Mouse (Mus musculus): Measurements from ENCODE around the gene Gramd4. TPM values are rescaled to one million over a fixed set of nuclear protein-coding genes. Genes with fewer than 3 reads are reported as not detected.
A peak's percentile ranks its signal among the peaks of the same experiment; 100 is the strongest.

Gramd4 gene
- polyA plus RNA-seq, 1 experiment = 20.7 TPM

DNA sequence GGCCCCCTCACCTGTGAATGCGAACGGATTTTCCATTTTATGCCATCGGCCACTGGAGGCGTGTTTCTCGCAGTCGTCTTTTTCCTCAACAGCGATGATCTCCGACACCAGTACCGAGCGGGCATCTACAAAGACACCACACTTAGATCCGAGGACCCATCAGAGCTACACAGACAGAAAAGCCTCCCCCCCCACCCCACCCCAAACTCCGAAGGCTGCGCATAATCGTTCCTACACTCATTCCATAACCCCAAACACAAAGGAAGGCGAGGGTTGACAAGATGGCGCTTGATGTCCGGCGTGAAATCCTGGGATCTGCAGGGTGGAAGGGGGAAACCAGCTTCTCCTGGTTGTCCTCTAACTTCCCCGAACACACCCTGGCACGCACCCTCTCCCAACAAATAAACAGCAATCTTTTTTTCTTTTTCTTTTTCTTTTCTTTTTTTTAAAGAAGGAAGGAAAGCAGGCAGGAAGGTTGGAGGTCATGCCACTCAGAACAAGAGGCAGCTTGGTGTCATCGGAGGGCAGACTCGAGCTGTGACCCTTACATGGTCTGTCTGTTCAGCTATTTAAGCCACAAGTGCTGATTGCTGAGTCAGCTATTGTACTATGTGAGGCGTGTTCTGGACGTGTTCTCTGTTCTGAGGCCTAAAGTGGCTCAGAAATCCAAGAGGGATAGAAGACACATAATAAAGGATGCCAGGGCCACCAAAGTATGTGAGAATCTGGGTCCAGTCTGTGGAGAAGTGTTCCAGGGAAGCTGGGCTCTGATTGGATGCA is 108.5 kb downstream of the Gramd4 start:
- no peak for TF ChIP-seq POLR2A (IDR thresholded peaks at IDR 0.05; ENCODE audit: borderline replicate concordance, control insufficient read depth, low read depth, low read length)
- no peak for TF ChIP-seq CTCF (IDR thresholded peaks at IDR 0.05; ENCODE audit: control insufficient read depth, insufficient read depth, low read length)
- Histone ChIP-seq H3K4me1 (ENCODE audit: control insufficient read depth, insufficient read depth, low read length) (peaks cover 4% of the 10 kb centered on the region; the same call in 1 of the 2 replicates), H3K27ac (ENCODE audit: control insufficient read depth, insufficient read depth, low read depth, low read length, poor library complexity) (no peak overlapping the region), H3K4me3 (replicated peaks; ENCODE audit: control insufficient read depth, low read depth, low read length) (no peak overlapping the region)
- 83% methylated on average over 24 of the region's 24 CpGs for WGBS

DNA sequence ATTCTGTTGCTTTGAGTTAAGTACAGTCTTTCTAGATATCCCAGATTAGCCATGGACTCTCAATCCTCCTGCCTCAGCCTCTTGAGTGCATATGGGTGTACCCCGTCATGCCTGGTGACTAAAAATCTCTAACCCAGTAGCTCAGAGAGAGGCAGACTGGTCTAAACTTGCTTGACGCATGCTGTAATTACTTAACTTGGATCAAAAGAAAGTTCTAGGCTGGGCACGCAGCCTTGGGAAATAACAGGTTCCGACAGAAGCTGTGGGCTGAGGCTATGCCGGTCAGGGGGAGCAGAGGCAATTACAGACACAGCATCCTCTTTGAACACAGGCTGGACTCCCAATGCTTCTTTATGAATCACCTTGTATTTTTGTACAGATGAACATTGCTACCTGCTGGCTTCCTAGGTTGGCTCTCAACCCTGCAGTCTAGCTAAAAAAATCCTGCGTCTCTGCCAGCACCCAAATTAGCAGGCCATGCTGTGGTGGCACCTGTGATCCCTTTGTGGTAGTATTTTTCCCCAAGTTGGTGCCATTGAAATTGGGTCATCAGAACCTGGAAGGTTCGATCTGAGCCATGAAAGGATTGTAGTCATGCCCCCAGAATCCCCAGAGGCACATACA is 109.6 kb downstream of the Gramd4 start:
- WGBS = 84% methylated on average over 7 of the region's 7 CpGs
- Histone ChIP-seq H3K4me3 (replicated peaks; ENCODE audit: control insufficient read depth, low read depth, low read length) (no peak overlapping the region), H3K4me1 (ENCODE audit: control insufficient read depth, insufficient read depth, low read length) (peaks cover 5% of the 10 kb centered on the region; the same call in 1 of the 2 replicates), H3K27ac (ENCODE audit: control insufficient read depth, insufficient read depth, low read depth, low read length, poor library complexity) (no peak overlapping the region)
- TF ChIP-seq POLR2A (IDR thresholded peaks at IDR 0.05; ENCODE audit: borderline replicate concordance, control insufficient read depth, low read depth, low read length) (no peak), CTCF (IDR thresholded peaks at IDR 0.05; ENCODE audit: control insufficient read depth, insufficient read depth, low read length) (no peak)

DNA sequence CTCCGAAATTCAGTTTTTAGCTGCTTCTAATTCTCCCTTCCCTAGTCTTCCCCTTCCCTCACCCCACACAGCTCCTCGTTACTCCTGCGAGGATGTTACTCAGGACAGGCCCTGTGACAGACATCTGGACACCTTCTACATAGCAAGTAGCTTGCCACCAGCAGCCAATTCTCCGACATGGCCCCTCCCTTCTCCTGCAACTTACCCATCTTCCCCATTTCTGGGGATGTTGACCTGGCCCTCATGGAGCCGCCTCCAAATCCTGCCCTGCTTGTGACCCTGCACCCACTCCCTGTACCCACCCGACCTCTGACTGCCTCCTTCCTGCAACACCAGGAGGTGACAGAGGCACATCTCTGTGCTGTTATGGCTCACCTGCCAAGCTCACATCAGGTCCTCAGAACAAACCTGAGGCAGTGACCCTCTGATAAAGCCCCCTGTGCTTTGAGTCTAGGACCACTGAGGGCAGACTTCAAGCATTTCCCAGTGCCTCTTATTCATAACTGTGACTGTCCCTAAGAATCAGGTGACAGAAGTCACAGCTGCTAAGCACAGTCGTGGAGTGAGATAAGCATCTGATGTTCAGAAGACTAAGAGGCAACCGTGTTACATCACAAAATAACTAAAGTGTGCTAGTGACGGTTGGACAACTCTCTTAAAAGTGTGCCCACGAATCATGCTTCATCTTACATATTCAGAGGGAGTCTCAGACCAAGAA is 110.5 kb downstream of the Gramd4 start:
- H3K4me3 ChIP-seq (replicated peaks; ENCODE audit: control insufficient read depth, low read depth, low read length) = no peak overlapping the region

DNA sequence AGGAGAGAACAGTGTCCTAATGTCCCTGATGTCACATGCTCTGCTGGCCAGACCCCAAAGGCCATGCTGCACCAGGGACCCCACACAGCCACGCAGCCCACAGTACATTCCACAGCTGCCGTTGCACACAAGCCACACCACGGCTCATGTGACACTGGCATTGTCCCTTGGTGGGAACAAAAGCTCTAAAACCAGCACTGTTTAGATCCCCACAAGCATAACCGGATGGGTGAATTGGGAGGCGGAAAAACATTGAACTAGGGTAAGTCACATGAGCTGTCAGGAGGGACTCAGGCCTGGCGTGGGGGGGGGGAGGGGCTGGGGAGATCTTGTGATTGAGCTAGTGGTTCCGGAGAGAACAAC is 111.0 kb downstream of the Gramd4 start:
- Histone ChIP-seq H3K27ac (ENCODE audit: control insufficient read depth, insufficient read depth, low read depth, low read length, poor library complexity) (no peak overlapping the region), H3K4me1 (ENCODE audit: control insufficient read depth, insufficient read depth, low read length) (peaks cover 5% of the 10 kb centered on the region; the same call in 1 of the 2 replicates), H3K4me3 (replicated peaks; ENCODE audit: control insufficient read depth, low read depth, low read length) (no peak overlapping the region)
- TF ChIP-seq POLR2A (IDR thresholded peaks at IDR 0.05; ENCODE audit: borderline replicate concordance, control insufficient read depth, low read depth, low read length) = no peak
- WGBS = 20% methylated on average over 7 of the region's 7 CpGs

More for the DNA sequence above, 110.5 kb downstream of the Gramd4 start:
- WGBS = 46% methylated on average over 10 of the region's 10 CpGs
- Histone ChIP-seq H3K4me1 (ENCODE audit: control insufficient read depth, insufficient read depth, low read length) (peaks cover 5% of the 10 kb centered on the region; the same call in 1 of the 2 replicates), H3K27ac (ENCODE audit: control insufficient read depth, insufficient read depth, low read depth, low read length, poor library complexity) (no peak overlapping the region)
- TF ChIP-seq POLR2A (IDR thresholded peaks at IDR 0.05; ENCODE audit: borderline replicate concordance, control insufficient read depth, low read depth, low read length) = no peak
- peak; percentile 22; the same call in 1 of the 2 replicates for TF ChIP-seq CTCF (IDR thresholded peaks at IDR 0.05; ENCODE audit: control insufficient read depth, insufficient read depth, low read length)

DNA sequence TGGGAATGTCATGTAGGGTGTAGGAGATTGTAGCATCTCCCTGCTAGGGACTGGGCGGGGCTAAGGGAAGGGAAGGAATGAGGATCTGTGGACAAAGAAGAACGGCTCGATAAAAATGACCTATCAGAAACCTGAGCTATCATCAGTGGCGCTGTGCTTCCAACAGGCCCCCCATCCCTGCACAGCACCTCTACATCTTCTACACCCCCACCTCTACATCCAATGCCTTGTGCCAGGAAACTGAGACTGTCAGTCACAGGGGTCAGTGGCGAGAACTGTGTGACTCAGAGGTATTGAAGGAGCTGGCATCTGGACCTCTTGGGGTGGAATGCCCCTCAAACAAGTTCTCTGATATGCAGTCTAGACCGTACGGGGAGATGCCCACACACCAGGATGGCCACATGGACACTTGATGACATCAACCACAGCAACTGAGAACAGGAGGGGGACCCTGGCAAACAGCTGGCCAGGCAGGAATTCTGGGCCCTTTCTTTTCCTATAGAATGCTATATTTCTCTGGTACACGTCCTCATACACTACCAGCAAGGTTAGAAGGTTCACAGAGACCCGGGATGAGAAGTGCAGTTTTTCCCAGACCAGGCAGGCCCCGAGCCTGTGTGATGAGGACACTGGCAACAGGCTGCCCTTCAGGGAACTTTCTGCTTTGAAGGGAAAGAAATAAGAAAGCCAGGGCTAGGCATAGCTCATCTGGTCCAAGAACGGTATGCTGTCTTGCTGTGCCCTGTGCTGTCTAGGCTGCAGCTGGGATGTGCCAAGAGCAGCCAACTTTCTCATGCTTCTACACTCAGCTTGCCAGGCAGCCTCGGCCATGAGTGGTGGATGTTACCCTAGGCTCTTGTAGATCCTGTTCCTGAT is 111.7 kb downstream of the Gramd4 start:
- H3K4me1 ChIP-seq (ENCODE audit: control insufficient read depth, insufficient read depth, low read length) = peaks cover 5% of the 10 kb centered on the region; the same call in 1 of the 2 replicates
- 64% methylated on average over 12 of the region's 12 CpGs for WGBS
- TF ChIP-seq CTCF (IDR thresholded peaks at IDR 0.05; ENCODE audit: control insufficient read depth, insufficient read depth, low read length) (no peak), POLR2A (IDR thresholded peaks at IDR 0.05; ENCODE audit: borderline replicate concordance, control insufficient read depth, low read depth, low read length) (no peak)
- H3K27ac ChIP-seq (ENCODE audit: control insufficient read depth, insufficient read depth, low read depth, low read length, poor library complexity) = no peak overlapping the region
- H3K4me3 ChIP-seq (replicated peaks; ENCODE audit: control insufficient read depth, low read depth, low read length) = no peak overlapping the region

DNA sequence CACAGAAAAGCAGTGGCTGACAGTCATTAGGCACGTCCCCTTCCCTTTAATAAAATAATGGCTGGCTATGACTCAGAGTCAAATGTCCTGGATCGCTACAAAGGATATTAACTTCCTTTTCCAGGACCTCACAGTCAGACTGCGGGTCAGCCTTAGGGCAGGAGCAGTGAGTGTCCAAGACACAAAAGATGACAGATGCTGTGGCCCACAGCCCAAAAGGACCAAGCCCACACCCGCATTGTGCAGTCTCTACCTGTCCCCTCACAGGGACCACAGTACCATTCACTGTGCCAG is 112.3 kb downstream of the Gramd4 start:
- Histone ChIP-seq H3K4me1 (ENCODE audit: control insufficient read depth, insufficient read depth, low read length) (peaks cover 5% of the 10 kb centered on the region; the same call in 1 of the 2 replicates), H3K27ac (ENCODE audit: control insufficient read depth, insufficient read depth, low read depth, low read length, poor library complexity) (peak overlapping the region; percentile 6; the same call in 1 of the 2 replicates), H3K4me3 (replicated peaks; ENCODE audit: control insufficient read depth, low read depth, low read length) (no peak overlapping the region)
- TF ChIP-seq POLR2A (IDR thresholded peaks at IDR 0.05; ENCODE audit: borderline replicate concordance, control insufficient read depth, low read depth, low read length) (no peak), CTCF (IDR thresholded peaks at IDR 0.05; ENCODE audit: control insufficient read depth, insufficient read depth, low read length) (no peak)
- 71% methylated on average over 4 of the region's 4 CpGs for WGBS

DNA sequence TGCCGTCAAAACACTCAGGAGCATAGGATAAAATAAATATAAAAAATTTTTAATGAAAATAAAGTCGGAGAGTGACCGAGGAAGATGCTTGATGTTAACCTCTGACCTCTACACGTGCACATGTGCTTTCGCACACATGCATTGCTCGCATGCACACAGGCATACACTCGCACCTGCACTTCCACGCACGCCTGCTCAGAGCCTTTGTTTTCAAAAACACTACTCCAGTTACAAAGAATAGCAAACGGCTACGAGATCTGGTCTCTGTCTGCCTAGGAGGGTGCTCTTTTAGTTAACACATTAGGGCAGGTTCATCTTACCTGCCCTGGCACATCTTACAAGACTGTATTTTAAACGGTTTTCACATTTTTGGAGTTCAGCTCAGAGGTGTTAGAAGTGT is 113.8 kb downstream of the Gramd4 start:
- 0 out of 2 replicates have a peak overlapping the region, but pooled peaks have one; percentile 16 for H3K27ac ChIP-seq (ENCODE audit: control insufficient read depth, insufficient read depth, low read depth, low read length, poor library complexity)
- no peak overlapping the region for H3K4me3 ChIP-seq (replicated peaks; ENCODE audit: control insufficient read depth, low read depth, low read length)
- WGBS = 79% methylated on average over 12 of the region's 12 CpGs
- H3K4me1 ChIP-seq (ENCODE audit: control insufficient read depth, insufficient read depth, low read length) = peaks cover 5% of the 10 kb centered on the region; the same call in 1 of the 2 replicates
- TF ChIP-seq CTCF (IDR thresholded peaks at IDR 0.05; ENCODE audit: control insufficient read depth, insufficient read depth, low read length) (no peak), POLR2A (IDR thresholded peaks at IDR 0.05; ENCODE audit: borderline replicate concordance, control insufficient read depth, low read depth, low read length) (no peak)
